Mouse (Mus musculus): ENCODE results near the gene Faf1.

Faf1 gene

GRCm38 (mm10) chr4:109978858-109979340, 302.5 kb downstream of the Faf1 start:
- no peak for DNase-seq (ENCODE audit: low read depth, low spot score)

- DNase-seq (ENCODE audit: low read depth, low spot score) = no peak
These were observed 303.3 kb downstream of the Faf1 start for GRCm38 (mm10) chr4:109979461-109980320.

GRCm38 (mm10) chr4:109980321-109981082, 304.1 kb downstream of the Faf1 start:
- no peak for DNase-seq (ENCODE audit: low read depth, low spot score)

DNA sequence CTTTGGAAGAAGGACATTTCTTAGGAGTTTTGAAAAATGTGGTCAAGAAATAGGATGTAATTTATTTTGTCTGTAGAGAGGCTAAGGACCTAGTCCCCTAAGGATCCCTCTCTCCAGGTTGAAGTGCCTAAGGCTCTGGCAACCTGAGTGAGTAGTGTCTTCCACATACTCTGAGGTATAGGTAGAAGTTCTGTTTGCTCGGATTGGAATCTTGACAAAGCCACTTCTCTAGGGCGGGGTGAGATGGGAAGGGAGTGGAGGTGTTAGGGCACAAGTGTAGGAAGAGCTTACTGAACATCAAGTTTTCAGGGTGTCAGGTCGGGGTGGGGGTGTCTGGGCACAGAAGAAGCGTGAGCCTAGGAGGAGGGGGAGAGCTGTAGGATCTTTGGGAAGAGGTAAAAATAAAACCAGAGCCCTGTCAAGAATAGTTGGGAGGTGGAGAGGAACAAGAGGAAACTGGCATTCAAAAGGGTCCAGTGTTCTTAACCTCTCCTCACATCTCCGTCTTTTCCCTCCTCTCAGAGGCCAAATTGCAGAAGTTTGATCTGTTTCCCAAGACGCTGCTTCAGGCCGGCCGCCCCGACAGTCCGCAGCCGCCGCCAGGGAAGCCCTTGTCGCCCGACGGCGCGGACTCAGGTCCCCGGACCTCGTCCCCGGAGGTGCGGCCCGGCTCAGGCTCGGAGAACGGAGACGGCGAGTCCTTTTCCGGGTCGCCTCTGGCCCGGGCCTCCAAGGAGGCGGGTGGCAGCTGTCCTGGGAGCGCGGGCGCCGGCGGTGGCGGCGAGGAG, 304.9 kb downstream of the Faf1 start:
- DNase-seq (ENCODE audit: low read depth, low spot score) = no peak

DNA sequence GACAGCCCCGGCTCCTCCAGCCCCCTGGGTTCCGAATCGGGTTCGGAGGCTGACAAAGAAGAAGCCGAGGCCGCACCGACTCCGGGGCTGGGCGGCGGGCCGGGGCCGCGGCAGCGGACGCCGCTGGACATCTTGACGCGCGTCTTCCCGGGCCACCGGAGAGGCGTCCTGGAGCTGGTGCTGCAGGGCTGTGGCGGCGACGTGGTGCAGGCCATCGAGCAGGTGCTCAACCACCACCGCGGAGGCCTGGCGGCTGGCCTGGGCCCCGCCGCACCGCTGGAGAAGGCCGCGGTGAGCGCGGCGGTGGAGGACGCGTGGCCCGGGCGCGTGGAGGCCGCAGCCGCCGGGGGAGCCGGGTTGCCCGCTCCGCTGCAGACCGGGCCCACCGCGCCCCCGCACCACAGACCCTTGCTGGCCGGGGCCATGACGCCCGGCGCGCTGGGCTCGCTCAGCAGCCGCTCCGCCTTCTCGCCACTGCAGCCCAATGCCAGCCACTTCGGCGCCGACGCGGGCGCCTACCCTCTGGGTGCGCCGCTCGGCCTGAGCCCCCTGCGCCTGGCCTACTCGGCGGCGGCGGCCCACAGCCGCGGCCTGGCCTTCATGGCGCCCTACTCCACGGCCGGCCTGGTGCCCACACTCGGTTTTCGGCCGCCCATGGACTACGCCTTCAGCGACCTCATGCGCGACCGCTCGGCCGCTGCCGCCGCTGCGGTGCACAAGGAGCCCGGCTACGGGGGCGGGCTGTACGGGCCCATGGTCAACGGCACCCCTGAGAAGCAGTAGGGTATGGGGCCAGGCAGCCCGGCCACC, 305.7 kb downstream of the Faf1 start:
- no peak for DNase-seq (ENCODE audit: low read depth, low spot score)

DNA sequence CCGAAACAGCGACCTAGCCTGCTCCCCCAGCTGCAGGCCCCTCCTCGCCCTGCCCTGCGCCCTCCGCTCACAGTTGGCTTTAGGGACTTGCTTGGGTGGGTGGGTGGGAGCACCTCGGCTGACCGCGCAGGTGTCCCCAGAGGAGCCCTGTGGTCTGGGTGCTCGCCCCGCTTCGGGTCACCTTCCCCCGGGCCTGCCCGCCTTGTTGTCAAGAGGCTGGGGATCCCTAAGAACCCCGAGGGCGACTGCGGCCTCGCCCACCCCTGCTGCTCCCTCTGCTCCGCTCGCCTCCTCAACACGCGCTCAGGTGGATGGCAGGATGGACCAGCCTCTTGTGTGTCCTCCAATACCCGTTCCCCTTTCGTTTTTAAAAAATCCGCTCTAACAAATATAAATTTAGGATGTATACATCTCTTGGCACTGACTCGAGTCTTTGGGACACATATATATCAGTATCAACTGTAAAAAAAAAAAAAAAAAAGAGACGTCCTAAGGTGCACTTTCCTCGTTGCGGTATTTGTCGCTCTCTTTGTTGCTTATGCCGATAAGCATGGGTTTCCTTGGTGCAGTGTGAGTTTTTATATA, 306.4 kb downstream of the Faf1 start:
- DNase-seq (ENCODE audit: low read depth, low spot score) = no peak

- DNase-seq (ENCODE audit: low read depth, low spot score) = no peak
These were observed 307.1 kb downstream of the Faf1 start for GRCm38 (mm10) chr4:109983281-109984001.

DNA sequence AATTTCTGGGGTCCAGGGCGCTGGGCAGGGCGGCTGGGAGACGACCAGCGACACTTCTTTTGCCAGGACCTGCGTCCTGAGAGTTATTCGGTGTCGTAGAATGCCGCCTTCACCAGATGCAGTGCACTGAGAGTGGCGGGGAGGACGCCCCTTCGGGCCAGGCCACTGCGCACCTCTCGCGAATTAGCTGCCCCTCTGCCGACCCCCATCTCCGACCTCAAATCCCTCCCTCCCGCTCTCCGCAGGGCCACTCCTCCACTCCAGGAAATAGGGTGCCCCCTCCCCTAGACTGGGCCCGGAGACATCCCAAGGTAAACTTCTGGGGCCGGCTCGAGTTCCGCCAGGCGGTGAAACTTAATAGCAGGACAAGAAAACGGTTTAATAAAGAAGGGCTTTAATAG, 307.6 kb downstream of the Faf1 start:
- no peak for DNase-seq (ENCODE audit: low read depth, low spot score)

DNA sequence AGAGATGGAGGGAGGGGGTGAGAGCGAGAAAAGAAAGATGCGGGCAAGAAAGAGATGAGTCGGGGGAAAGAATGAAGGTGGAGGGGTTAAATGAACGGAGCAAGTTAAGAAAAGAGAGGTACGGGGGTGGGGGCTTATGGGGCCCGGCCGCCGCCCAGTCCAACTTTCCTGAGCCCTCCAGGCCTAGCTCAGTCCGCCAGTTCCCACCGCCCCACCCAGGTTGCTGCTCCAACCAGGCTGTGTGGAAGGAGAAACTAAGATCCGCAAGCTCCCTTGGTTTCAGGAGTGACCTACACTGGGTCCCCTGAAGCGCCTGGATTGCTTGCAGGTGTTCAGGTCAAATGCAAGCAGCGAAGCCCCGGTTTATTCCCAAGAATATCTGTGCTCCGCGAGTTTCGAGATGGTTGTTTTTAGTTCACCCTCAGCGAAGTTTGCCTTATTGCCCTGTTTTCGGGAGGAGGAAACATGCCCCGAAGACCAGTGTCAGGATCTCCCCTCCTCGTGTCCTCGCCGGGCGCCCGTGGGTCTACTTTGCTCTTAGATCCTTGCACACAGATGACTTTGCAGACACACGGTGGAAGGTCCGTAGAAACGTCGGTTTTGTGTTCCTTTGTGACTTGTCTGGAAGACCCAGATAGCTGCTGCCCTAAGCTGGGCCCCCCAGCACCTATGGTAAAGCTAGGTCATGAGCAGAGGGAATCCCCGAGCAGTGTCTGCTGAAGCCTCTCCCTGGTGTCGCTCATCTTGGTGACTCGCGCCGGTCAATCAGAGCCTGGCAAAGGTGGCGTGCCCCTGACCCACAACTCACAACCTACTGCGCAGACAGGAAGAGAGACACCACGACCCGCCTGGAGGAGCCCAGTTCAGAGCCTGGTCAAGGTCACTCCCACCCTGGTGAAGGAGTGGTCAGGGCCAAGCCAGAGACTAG, 308.4 kb downstream of the Faf1 start:
- no peak for DNase-seq (ENCODE audit: low read depth, low spot score)

GRCm38 (mm10) chr4:109985424-109986172, 309.2 kb downstream of the Faf1 start:
- no peak for DNase-seq (ENCODE audit: low read depth, low spot score)

DNA sequence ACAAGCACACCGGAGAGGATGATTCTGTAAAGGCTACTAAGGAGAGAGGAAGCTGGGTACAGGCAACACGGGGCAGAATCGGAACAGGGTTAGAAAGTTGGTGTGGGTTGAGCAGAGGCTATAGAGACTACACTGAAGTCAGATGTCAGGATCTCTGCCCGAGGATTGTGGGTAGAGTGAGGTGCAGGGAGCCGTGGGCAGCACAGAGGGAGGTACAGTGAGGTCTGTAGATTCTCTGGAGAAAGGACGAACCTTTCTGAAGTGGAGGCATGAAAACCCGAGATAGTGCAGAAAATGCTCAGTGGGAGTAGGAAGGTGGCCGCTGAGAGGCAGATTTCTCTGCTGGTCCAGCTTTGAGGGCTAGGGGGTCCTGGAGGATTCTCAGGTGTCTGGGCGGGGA, 309.9 kb downstream of the Faf1 start:
- DNase-seq (ENCODE audit: low read depth, low spot score) = no peak

DNA sequence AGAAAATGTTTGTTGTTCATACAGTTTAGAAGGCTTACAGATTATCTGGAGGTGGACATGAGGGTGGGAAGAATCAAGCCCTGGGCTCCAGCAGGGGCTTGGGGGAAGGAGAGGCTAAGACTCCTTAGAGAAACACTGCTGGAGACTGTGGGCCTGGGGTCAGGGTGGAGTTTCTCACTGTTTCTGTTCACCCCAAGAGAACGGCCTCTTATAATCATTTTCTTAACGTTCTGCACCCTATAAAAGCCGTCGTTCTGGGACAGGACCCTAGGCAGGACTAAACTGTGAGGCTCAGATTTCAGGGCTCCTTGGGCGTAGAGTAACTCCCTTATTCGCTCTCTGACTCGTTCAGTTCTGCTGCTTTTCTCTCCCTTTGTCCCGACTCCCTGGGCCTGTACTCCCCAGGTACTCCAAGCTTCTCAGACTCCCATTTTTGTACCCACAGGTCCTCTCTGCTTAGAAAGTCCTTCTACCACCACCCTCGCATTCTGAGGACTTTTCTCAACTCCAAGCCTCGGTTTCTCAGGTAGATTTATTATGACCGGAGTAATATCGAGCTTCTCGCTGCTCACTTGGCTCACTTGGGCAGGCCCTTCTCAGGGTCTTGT, 310.5 kb downstream of the Faf1 start:
- DNase-seq (ENCODE audit: low read depth, low spot score) = no peak

GRCm38 (mm10) chr4:109987560-109988362, 311.4 kb downstream of the Faf1 start:
- DNase-seq (ENCODE audit: low read depth, low spot score) = no peak

DNA sequence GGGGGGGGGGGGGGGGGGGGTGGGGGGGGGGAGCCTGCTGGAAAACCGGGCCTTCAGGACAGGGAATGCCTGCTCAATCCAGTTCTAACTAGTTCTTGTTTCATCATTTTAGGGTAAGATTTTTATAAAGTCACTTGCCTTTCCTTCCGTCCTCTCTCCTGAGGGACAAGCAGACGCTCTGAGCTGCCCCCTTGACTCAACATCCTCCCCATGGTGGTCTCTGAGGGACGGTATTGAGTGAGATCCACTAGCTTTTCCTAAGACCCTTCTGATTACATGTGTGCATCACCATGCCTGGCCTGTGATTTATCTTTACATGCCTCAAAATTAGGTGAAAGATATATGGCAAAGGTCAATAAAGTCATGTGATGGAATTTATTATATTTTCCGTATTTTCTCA, 312.0 kb downstream of the Faf1 start:
- no peak for DNase-seq (ENCODE audit: low read depth, low spot score)

GRCm38 (mm10) chr4:109989213-109989612, 312.8 kb downstream of the Faf1 start:
- DNase-seq (ENCODE audit: low read depth, low spot score) = no peak

- no peak for DNase-seq (ENCODE audit: low read depth, low spot score)
These were observed 329.7 kb downstream of the Faf1 start for GRCm38 (mm10) chr4:110006044-110006443.

All from brain, adult 2 months (tissue).